Mouse (Mus musculus) spleen, adult 2 months (tissue): ENCODE measurements around the gene Gzmd. TPM values are rescaled to one million over a fixed set of nuclear protein-coding genes. Genes with fewer than 3 reads are reported as not detected.
"Not testable (repeated sequence)": the region's sequence is repeated elsewhere in the genome, so short reads cannot be mapped to it uniquely, and the experiment has no call there.

Experiments
- DNase-seq, 2 experiments: peaks; one replicate each; pipeline versions ENCODE4 v3.0.0 to v3.0.0-alpha.2; 2012 to 2021; ENCODE audit warnings: low spot score in 2 of 2, low read depth in 1 of 2
- H3K27ac ChIP-seq: fragments of 200-500 bp; 2 replicates; pipeline ENCODE4 v1.5.1; 2012; ENCODE audit warnings: low read length, inconsistent platforms; ENCODE audit not compliant: insufficient read depth
- H3K27me3 ChIP-seq: fragments of 200-500 bp; 2 replicates; pipeline ENCODE4 v1.6.1; 2012; ENCODE audit warnings: mild to moderate bottlenecking, moderate library complexity, low read length, inconsistent platforms; ENCODE audit not compliant: control insufficient read depth, insufficient read depth
- H3K36me3 ChIP-seq: fragments of 200-500 bp; 2 replicates; pipeline ENCODE4 v1.6.1; 2012; ENCODE audit warnings: mild to moderate bottlenecking, low read length, inconsistent platforms; ENCODE audit not compliant: control insufficient read depth, insufficient read depth
- H3K4me1 ChIP-seq: fragments of 200-500 bp; 2 replicates; pipeline ENCODE4 v1.6.1; 2011; ENCODE audit warnings: inconsistent platforms; ENCODE audit not compliant: control insufficient read depth, insufficient read depth, insufficient read length
- H3K4me3 ChIP-seq: fragments of 200-500 bp; 2 replicates; pipeline ENCODE4 v1.5.1; 2011; ENCODE audit warnings: mild to moderate bottlenecking, inconsistent platforms; ENCODE audit not compliant: insufficient read depth, insufficient read length; ENCODE audit errors: extremely low read depth
- CTCF ChIP-seq: fragments of 200-500 bp; IDR thresholded peaks from 2 replicates; pipeline ENCODE4 v1.5.1; 2011; ENCODE audit warnings: mild to moderate bottlenecking, inconsistent platforms; ENCODE audit not compliant: insufficient read depth, insufficient read length, insufficient replicate concordance; ENCODE audit errors: extremely low read depth
- POLR2A ChIP-seq: fragments of 200-500 bp; IDR thresholded peaks from 2 replicates; pipeline ENCODE4 v1.6.1; 2011; ENCODE audit warnings: low read depth, low read length, inconsistent platforms
- WGBS: fragments of 180-500 bp; shearing (Covaris S2); methylation state at CpG from one replicate; pipeline ENCODE4 v1.1.7; 2018; 5-methylcytosine and 5-hydroxymethylcytosine counted together
- polyA plus RNA-seq: library from polyadenylated mRNA; depleted of rRNA; stranded (reverse); fragments of >200 nt; gene quantifications from 2 replicates; pipeline ENCODE4 v1.2.3, GENCODE M21; 2012

Gzmd gene
- polyA plus RNA-seq, 1 experiment, result not detected

- DNase-seq, result no peak
These were observed 22.9 kb upstream of the Gzmd start for GRCm38 (mm10) chr14:56155340-56155739.

GRCm38 (mm10) chr14:56133675-56134074 is 1.3 kb upstream of the Gzmd start:
- not testable (repeated sequence) for H3K4me1 ChIP-seq, H3K4me3 ChIP-seq, H3K27me3 ChIP-seq, H3K36me3 ChIP-seq, H3K27ac ChIP-seq, DNase-seq
- WGBS, result 42% methylated on average over 1 of the region's 1 CpGs

More at GRCm38 (mm10) chr14:56155340-56155739, 22.9 kb upstream of the Gzmd start:
- 58% methylated on average over 2 of the region's 2 CpGs for WGBS
- no peak overlapping the region for H3K4me3 ChIP-seq
- TF ChIP-seq POLR2A (no peak), CTCF (no peak)
- no peaks in the 10 kb centered on the region for H3K27me3 ChIP-seq
- no peaks in the 10 kb centered on the region for H3K4me1 ChIP-seq
- no peak overlapping the region for H3K27ac ChIP-seq
- H3K36me3 ChIP-seq, result no peaks in the 10 kb centered on the region

- no peaks in the 10 kb centered on the region for H3K36me3 ChIP-seq
- no peaks in the 10 kb centered on the region for H3K27me3 ChIP-seq
- 54% methylated on average over 3 of the region's 3 CpGs for WGBS
- H3K4me3 ChIP-seq, result no peak overlapping the region
- H3K27ac ChIP-seq, result no peak overlapping the region
- H3K4me1 ChIP-seq, result no peaks in the 10 kb centered on the region
- TF ChIP-seq CTCF (no peak), POLR2A (no peak)
- DNase-seq, result no peak
These were observed 4.1 kb downstream of the Gzmd start for GRCm38 (mm10) chr14:56128341-56128740.

GRCm38 (mm10) chr14:56123516-56123915 is 8.9 kb downstream of the Gzmd start:
- WGBS, result 88% methylated on average over 3 of the region's 3 CpGs
- H3K36me3 ChIP-seq, result no peaks in the 10 kb centered on the region
- no peak for TF ChIP-seq POLR2A
- no peak for TF ChIP-seq CTCF
- H3K4me3 ChIP-seq, result no peak overlapping the region
- no peak overlapping the region for H3K27ac ChIP-seq
- no peak for DNase-seq
- no peaks in the 10 kb centered on the region for H3K27me3 ChIP-seq
- H3K4me1 ChIP-seq, result no peaks in the 10 kb centered on the region

DNA sequence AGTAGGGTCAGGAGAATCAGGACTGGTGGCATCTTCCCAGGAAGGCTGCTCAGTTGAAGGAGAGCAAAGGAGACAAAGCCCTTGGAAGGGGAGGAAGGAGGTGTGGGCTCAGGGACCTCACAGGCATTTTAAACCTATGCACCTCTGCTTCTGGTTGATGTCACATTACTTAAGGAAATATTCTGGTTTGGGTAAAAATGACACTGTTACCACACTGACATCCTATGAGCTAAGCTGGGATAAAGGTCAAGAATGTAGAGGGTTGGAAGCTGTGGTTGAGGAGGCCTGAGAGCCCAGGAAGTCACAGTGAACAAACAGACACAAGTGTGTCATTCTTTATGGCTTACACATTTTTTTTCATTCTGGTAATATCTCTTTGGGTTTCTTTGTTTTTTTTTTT is 11.9 kb downstream of the Gzmd start, which contains the start of gene Gzme:
Gene Gzme (minus strand): TSS at position 101 of the 400 bp plus-strand sequence.
- TF ChIP-seq CTCF (no peak), POLR2A (no peak)
- Histone ChIP-seq H3K27me3 (no peaks in the 10 kb centered on the region; the same call in 1 of the 2 replicates), H3K27ac (no peak within 1 kb of the TSS), H3K36me3 (no peaks in the 10 kb centered on the region), H3K4me3 (no peak within 1 kb of the TSS), H3K4me1 (no peaks in the 10 kb centered on the region)
- DNase-seq, result no peak

GRCm38 (mm10) chr14:56115531-56116310 is 16.7 kb downstream of the Gzmd start:
- H3K27me3 ChIP-seq, H3K4me1 ChIP-seq, DNase-seq, H3K27ac ChIP-seq, H3K4me3 ChIP-seq, H3K36me3 ChIP-seq: not testable (repeated sequence)
- 90% methylated on average over 33 of the region's 33 CpGs for WGBS

GRCm38 (mm10) chr14:56105447-56106180 is 26.8 kb downstream of the Gzmd start:
- DNase-seq, result no peak
- Histone ChIP-seq H3K4me1 (no peaks in the 10 kb centered on the region), H3K4me3 (no peak overlapping the region), H3K36me3 (no peaks in the 10 kb centered on the region), H3K27ac (no peak overlapping the region), H3K27me3 (no peaks in the 10 kb centered on the region)
- no peak for TF ChIP-seq CTCF
- no peak for TF ChIP-seq POLR2A
- WGBS, result 67% methylated on average over 13 of the region's 13 CpGs
